Mouse (Mus musculus): ENCODE data around the gene Slc23a4.

DNA sequence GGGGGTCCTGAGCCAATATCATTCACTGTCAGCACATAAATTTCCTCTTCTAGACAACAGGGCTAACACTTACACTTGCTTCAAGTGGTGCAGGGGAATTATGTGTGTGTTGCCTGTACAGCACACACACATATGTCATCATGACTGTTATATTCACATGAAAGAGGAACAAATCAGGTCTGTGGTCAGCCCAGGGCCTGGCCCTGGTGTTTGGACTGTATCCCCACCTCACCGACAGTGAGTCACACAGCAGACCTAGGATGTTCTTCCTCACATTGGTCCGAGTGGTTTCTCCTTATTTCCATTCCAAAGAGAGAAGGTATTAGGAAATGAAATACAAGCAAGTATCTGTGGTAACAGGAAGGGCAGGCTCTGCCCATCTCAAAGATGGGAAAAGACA lies 23.7 kb downstream of the Slc23a4 start:
- TF ChIP-seq GATA1 (IDR thresholded peaks at IDR 0.05; ENCODE audit: borderline replicate concordance, low read length) (no peak), CTCF (IDR thresholded peaks at IDR 0.05; ENCODE audit: low read depth, low read length) (no peak)
